Mouse (Mus musculus) CD4-positive helper T cell, adult 2 months (primary cell): Measurements from ENCODE around the gene Tent5b.

ENCODE experiments used
- DNase-seq: peaks from one replicate; pipeline ENCODE4 v3.0.0-alpha.2; 2012; ENCODE audit warnings: low read depth, missing footprints, low spot score

Tent5b gene

GRCm38 (mm10) chr4:133469122-133469521 lies 10.8 kb upstream of the Tent5b start:
- DNase-seq, result no peak

GRCm38 (mm10) chr4:133471135-133471821 lies 8.7 kb upstream of the Tent5b start:
- no peak for DNase-seq

- DNase-seq, result no peak
These were observed 6.1 kb upstream of the Tent5b start for GRCm38 (mm10) chr4:133473833-133474232.

- no peak for DNase-seq
These were observed 229 bp downstream of the Tent5b start for GRCm38 (mm10) chr4:133480185-133480537.

- no peak for DNase-seq
These were observed 822 bp downstream of the Tent5b start for GRCm38 (mm10) chr4:133480754-133481153.

GRCm38 (mm10) chr4:133481488-133481887 lies 1.6 kb downstream of the Tent5b start:
- DNase-seq, result no peak

GRCm38 (mm10) chr4:133482479-133482878 lies 2.5 kb downstream of the Tent5b start:
- DNase-seq, result no peak

- no peak for DNase-seq
These were observed 4.5 kb downstream of the Tent5b start for GRCm38 (mm10) chr4:133484266-133485025.

GRCm38 (mm10) chr4:133485691-133486425 lies 5.9 kb downstream of the Tent5b start:
- no peak for DNase-seq

GRCm38 (mm10) chr4:133486673-133487357 lies 6.9 kb downstream of the Tent5b start:
- DNase-seq, result no peak

- no peak for DNase-seq
These were observed 8.9 kb downstream of the Tent5b start for GRCm38 (mm10) chr4:133488619-133489392.

- DNase-seq, result no peak
These were observed 9.7 kb downstream of the Tent5b start for GRCm38 (mm10) chr4:133489489-133490245.

- DNase-seq, result no peak
These were observed 11.9 kb downstream of the Tent5b start for GRCm38 (mm10) chr4:133491800-133492199.

GRCm38 (mm10) chr4:133493895-133494294 lies 14.0 kb downstream of the Tent5b start:
- peak; percentile 38 for DNase-seq

GRCm38 (mm10) chr4:133494432-133494831 lies 14.5 kb downstream of the Tent5b start:
- peak; percentile 87 for DNase-seq

GRCm38 (mm10) chr4:133494867-133495266 lies 14.9 kb downstream of the Tent5b start:
- no peak for DNase-seq

- DNase-seq, result peak; percentile 24
These were observed 15.8 kb downstream of the Tent5b start for GRCm38 (mm10) chr4:133495711-133496110.

GRCm38 (mm10) chr4:133496738-133497445 lies 17.0 kb downstream of the Tent5b start:
- no peak for DNase-seq

- DNase-seq, result peak; percentile 39
These were observed 17.7 kb downstream of the Tent5b start for GRCm38 (mm10) chr4:133497461-133498159.
